Mouse (Mus musculus): ENCODE results near the gene Wrnip1. TPM values are rescaled to one million over a fixed set of nuclear protein-coding genes. Genes with fewer than 3 reads are reported as not detected.

Gene Wrnip1
- 10 to 100 TPM; 37.0 to 48.8 TPM for total RNA-seq (2021)
- long read RNA-seq, experiment 1, transcript Wrnip1-201 (7 exons, 2,633 nt), result major isoform, 125 of 137 reads
- long read RNA-seq, experiment 1, partial matches to known transcripts, result 6 of 137 reads
- long read RNA-seq, experiment 1, other reads (novel, unspliced or antisense), result 4 of 137 reads
- long read RNA-seq, experiment 2, transcript Wrnip1-201 (7 exons, 2,633 nt), result major isoform, 29 of 29 reads
- long read RNA-seq, experiment 2, partial matches to known transcripts, result 0 of 29 reads
- long read RNA-seq, experiment 2, other reads (novel, unspliced or antisense), result 0 of 29 reads

- DNase-seq, result peak; percentile 95 to 97
Measured at GRCm38 (mm10) chr13:32801693-32802221, at the start of gene Wrnip1. TSS of gene Wrnip1 (plus strand) at chr13:32802038.

- no peak for DNase-seq
Measured at GRCm38 (mm10) chr13:32752066-32752657, 49.7 kb upstream of the Wrnip1 start.

- DNase-seq, result no peak
Measured at GRCm38 (mm10) chr13:32759036-32759435, 42.8 kb upstream of the Wrnip1 start.

- DNase-seq, result no peak
Measured at GRCm38 (mm10) chr13:32760795-32761194, 41.0 kb upstream of the Wrnip1 start.

- peak in 1 of 2 experiments; percentile 50 for DNase-seq
Measured at GRCm38 (mm10) chr13:32763141-32763540, 38.7 kb upstream of the Wrnip1 start.

GRCm38 (mm10) chr13:32764448-32764847, 37.4 kb upstream of the Wrnip1 start:
- peak; percentile 14 to 19 for DNase-seq

GRCm38 (mm10) chr13:32768104-32768503, 33.7 kb upstream of the Wrnip1 start:
- peak; percentile 8 to 38 for DNase-seq

- no peak for DNase-seq
Measured at GRCm38 (mm10) chr13:32769960-32770359, 31.9 kb upstream of the Wrnip1 start.

GRCm38 (mm10) chr13:32775889-32776288, 25.9 kb upstream of the Wrnip1 start:
- DNase-seq, result peak; percentile 53 to 67

- peak; percentile 47 to 51 for DNase-seq
Measured at GRCm38 (mm10) chr13:32776350-32776749, 25.5 kb upstream of the Wrnip1 start.

GRCm38 (mm10) chr13:32778861-32779260, 23.0 kb upstream of the Wrnip1 start:
- DNase-seq, result no peak

GRCm38 (mm10) chr13:32783055-32783454, 18.8 kb upstream of the Wrnip1 start:
- DNase-seq, result peak in 1 of 2 experiments; percentile 32

- DNase-seq, result no peak
Measured at GRCm38 (mm10) chr13:32783816-32784215, 18.0 kb upstream of the Wrnip1 start, which contains the start of gene Mylk4. TSS of gene Mylk4 (minus strand) at chr13:32783954.

GRCm38 (mm10) chr13:32787584-32787983, 14.3 kb upstream of the Wrnip1 start:
- no peak for DNase-seq

- no peak for DNase-seq
Measured at GRCm38 (mm10) chr13:32789781-32790180, 12.1 kb upstream of the Wrnip1 start.

GRCm38 (mm10) chr13:32794619-32795018, 7.2 kb upstream of the Wrnip1 start:
- peak in 1 of 2 experiments; percentile 51 for DNase-seq

GRCm38 (mm10) chr13:32795166-32795565, 6.7 kb upstream of the Wrnip1 start:
- DNase-seq, result no peak

GRCm38 (mm10) chr13:32797085-32797484, 4.8 kb upstream of the Wrnip1 start:
- DNase-seq, result no peak

GRCm38 (mm10) chr13:32799131-32799530, 2.7 kb upstream of the Wrnip1 start:
- no peak for DNase-seq

- DNase-seq, result no peak
Measured at GRCm38 (mm10) chr13:32800859-32801258, 979 bp upstream of the Wrnip1 start.

- DNase-seq, result peak; percentile 58 to 66
Measured at GRCm38 (mm10) chr13:32802259-32803081, 632 bp downstream of the Wrnip1 start, which contains the start of gene D930007J09Rik. TSS of gene D930007J09Rik (minus strand) at chr13:32802849.

GRCm38 (mm10) chr13:32803701-32804345, 2.0 kb downstream of the Wrnip1 start:
- DNase-seq, result no peak

All from adrenal gland, postnatal 36 days (tissue).